Mouse (Mus musculus) heart, embryonic 15.5 days (tissue): Measurements from ENCODE around the gene 4833439L19Rik. TPM values are rescaled to one million over a fixed set of nuclear protein-coding genes. Genes with fewer than 3 reads are reported as not detected.

Source experiments
- ATAC-seq: fragments of 200-750 bp; cut with Nextera tagmentation; replicated peaks from 2 replicates; pipeline ENCODE4 v1.8.0; 2017; ENCODE audit warnings: low read depth, moderate TSS enrichment; ENCODE audit not compliant: insufficient number of reproducible peaks, insufficient read depth, low FRiP score
- H3K27ac ChIP-seq: fragments of 300-500 bp; sonication (generic); 2 replicates; pipeline ENCODE4 v1.5.1; 2015; ENCODE audit warnings: mild to moderate bottlenecking, inconsistent platforms
- H3K27me3 ChIP-seq: fragments of 300-500 bp; sonication (generic); 2 replicates; pipeline ENCODE4 v1.6.1; 2015; ENCODE audit warnings: inconsistent platforms
- H3K36me3 ChIP-seq: fragments of 300-500 bp; sonication (generic); 2 replicates; pipeline ENCODE4 v1.6.1; 2015; ENCODE audit warnings: mild to moderate bottlenecking, inconsistent platforms
- H3K4me1 ChIP-seq: fragments of 300-500 bp; sonication (generic); replicated peaks from 2 replicates; pipeline ENCODE4 v1.6.1; 2015; ENCODE audit warnings: inconsistent platforms
- H3K4me2 ChIP-seq: fragments of 300-500 bp; sonication (generic); 2 replicates; pipeline ENCODE4 v1.6.1; 2015; ENCODE audit warnings: inconsistent platforms, mild to moderate bottlenecking, moderate library complexity
- H3K4me3 ChIP-seq: fragments of 300-500 bp; sonication (generic); 2 replicates; pipeline ENCODE4 v1.5.1; 2015; ENCODE audit warnings: mild to moderate bottlenecking, inconsistent platforms
- H3K9ac ChIP-seq: fragments of 300-500 bp; sonication (generic); 2 replicates; pipeline ENCODE4 v1.6.1; 2015; ENCODE audit warnings: mild to moderate bottlenecking, inconsistent platforms
- H3K9me3 ChIP-seq: fragments of 300-500 bp; sonication (generic); replicated peaks from 2 replicates; pipeline ENCODE4 v1.6.1; 2016; ENCODE audit warnings: inconsistent platforms
- WGBS: fragments of 180-500 bp; shearing (Covaris S2); methylation state at CpG from one replicate; pipeline ENCODE4 v1.1.7; 2015; ENCODE audit warnings: mixed read lengths; 5-methylcytosine and 5-hydroxymethylcytosine counted together
- polyA plus RNA-seq: library from polyadenylated mRNA; unstranded; fragments of >200 nt; fragmentation: Nextera tagmentation; extraction: Ambion mirVana; gene quantifications from 2 replicates; pipeline ENCODE4 v1.2.1, GENCODE M21; 2015

The 4833439L19Rik gene
- polyA plus RNA-seq, 1 experiment from 2014 or later = 111 TPM

GRCm38 (mm10) chr13:54602639-54603111, 37.4 kb upstream of the 4833439L19Rik start:
- Histone ChIP-seq H3K9ac (no peak overlapping the region), H3K27ac (no peak overlapping the region), H3K4me3 (no peak overlapping the region), H3K36me3 (peaks cover 11% of the 10 kb centered on the region; the same call in 1 of the 2 replicates), H3K4me2 (no peak overlapping the region), H3K9me3 (no peaks in the 10 kb centered on the region), H3K27me3 (no peaks in the 10 kb centered on the region), H3K4me1 (peaks cover 6% of the 10 kb centered on the region)
- ATAC-seq = no peak
- 49% methylated on average over 3 of the region's 3 CpGs for WGBS

- no peak overlapping the region for H3K27ac ChIP-seq
- H3K4me1 ChIP-seq = peaks cover 34% of the 10 kb centered on the region
- no peaks in the 10 kb centered on the region for H3K9me3 ChIP-seq
- H3K36me3 ChIP-seq = peaks cover 6% of the 10 kb centered on the region; the same call in 1 of the 2 replicates
- H3K9ac ChIP-seq = no peak overlapping the region
- H3K27me3 ChIP-seq = no peaks in the 10 kb centered on the region
- ATAC-seq = no peak
- 88% methylated on average over 12 of the region's 12 CpGs for WGBS
- no peak overlapping the region for H3K4me3 ChIP-seq
- no peak overlapping the region for H3K4me2 ChIP-seq
Measured at GRCm38 (mm10) chr13:54598622-54599143, 33.4 kb upstream of the 4833439L19Rik start.

GRCm38 (mm10) chr13:54596870-54597269, 31.6 kb upstream of the 4833439L19Rik start:
- Histone ChIP-seq H3K9ac (peak overlapping the region; percentile 26; the same call in 1 of the 2 replicates), H3K4me2 (peak overlapping the region; percentile 42), H3K9me3 (no peaks in the 10 kb centered on the region), H3K27me3 (no peaks in the 10 kb centered on the region), H3K36me3 (peaks cover 6% of the 10 kb centered on the region; the same call in 1 of the 2 replicates), H3K4me3 (no peak overlapping the region), H3K27ac (peak overlapping the region; percentile 81), H3K4me1 (peaks cover 35% of the 10 kb centered on the region)
- WGBS = 40% methylated on average over 5 of the region's 5 CpGs
- ATAC-seq = peak; percentile 36; the same call in 1 of the 2 replicates

GRCm38 (mm10) chr13:54596107-54596690, 31.0 kb upstream of the 4833439L19Rik start:
- H3K36me3 ChIP-seq = peaks cover 6% of the 10 kb centered on the region; the same call in 1 of the 2 replicates
- ATAC-seq = peak; percentile 57
- no peaks in the 10 kb centered on the region for H3K27me3 ChIP-seq
- no peak overlapping the region for H3K4me3 ChIP-seq
- peak overlapping the region; percentile 42 for H3K4me2 ChIP-seq
- peak overlapping the region; percentile 81 for H3K27ac ChIP-seq
- WGBS = 34% methylated on average over 8 of the region's 8 CpGs
- H3K4me1 ChIP-seq = peaks cover 42% of the 10 kb centered on the region
- H3K9ac ChIP-seq = peak overlapping the region; percentile 26; the same call in 1 of the 2 replicates
- no peaks in the 10 kb centered on the region for H3K9me3 ChIP-seq

GRCm38 (mm10) chr13:54593617-54594016, 28.4 kb upstream of the 4833439L19Rik start:
- 0 out of 2 replicates have a peak, but pooled peaks cover under 1% of the 10 kb centered on the region for H3K36me3 ChIP-seq
- H3K9me3 ChIP-seq = no peaks in the 10 kb centered on the region
- no peak overlapping the region for H3K27ac ChIP-seq
- H3K4me1 ChIP-seq = peaks cover 52% of the 10 kb centered on the region
- 86% methylated on average over 11 of the region's 11 CpGs for WGBS
- ATAC-seq = no peak
- H3K4me3 ChIP-seq = no peak overlapping the region
- no peak overlapping the region for H3K9ac ChIP-seq
- no peak overlapping the region for H3K4me2 ChIP-seq
- H3K27me3 ChIP-seq = no peaks in the 10 kb centered on the region

GRCm38 (mm10) chr13:54591776-54592356, 26.6 kb upstream of the 4833439L19Rik start:
- Histone ChIP-seq H3K9me3 (no peaks in the 10 kb centered on the region), H3K27me3 (no peaks in the 10 kb centered on the region), H3K4me2 (peak overlapping the region; percentile 71; the same call in 1 of the 2 replicates), H3K9ac (peak overlapping the region; percentile 80; the same call in 1 of the 2 replicates), H3K36me3 (peaks cover 15% of the 10 kb centered on the region), H3K27ac (no peak overlapping the region), H3K4me3 (peak overlapping the region; percentile 77; the same call in 1 of the 2 replicates), H3K4me1 (peaks cover 40% of the 10 kb centered on the region)
- WGBS = 86% methylated on average over 8 of the region's 8 CpGs
- no peak for ATAC-seq

- H3K27me3 ChIP-seq = no peaks in the 10 kb centered on the region
Measured at GRCm38 (mm10) chr13:54589996-54590951, 25.0 kb upstream of the 4833439L19Rik start, which contains the start of the genes Nop16 and Higd2a. Nop16 (minus strand) TSS chr13:54590090. Higd2a (plus strand) TSS chr13:54590207.

GRCm38 (mm10) chr13:54589414-54589995, 24.3 kb upstream of the 4833439L19Rik start:
- peaks cover 21% of the 10 kb centered on the region for H3K4me1 ChIP-seq
- H3K4me3 ChIP-seq = peak overlapping the region; percentile 77
- peak overlapping the region; percentile 79 for H3K9ac ChIP-seq
- ATAC-seq = no peak
- 1% methylated on average over 24 of the region's 24 CpGs for WGBS
- no peaks in the 10 kb centered on the region for H3K9me3 ChIP-seq
- peak overlapping the region; percentile 71 for H3K4me2 ChIP-seq
- H3K27me3 ChIP-seq = no peaks in the 10 kb centered on the region
- H3K27ac ChIP-seq = peak overlapping the region; percentile 90
- peaks cover 29% of the 10 kb centered on the region for H3K36me3 ChIP-seq

More at GRCm38 (mm10) chr13:54589996-54590951, 25.0 kb upstream of the 4833439L19Rik start, which contains the start of the genes Nop16 and Higd2a:
- peak within 1 kb of the TSS; percentile 90 for H3K27ac ChIP-seq
- peak; percentile 97 for ATAC-seq
- peak within 1 kb of the TSS; percentile 71 for H3K4me2 ChIP-seq
- under 1% methylated on average over 51 of the region's 51 CpGs for WGBS
- peak within 1 kb of the TSS; percentile 77 for H3K4me3 ChIP-seq
- H3K9ac ChIP-seq = peak within 1 kb of the TSS; percentile 80
- no peaks in the 10 kb centered on the region for H3K9me3 ChIP-seq
- peaks cover 21% of the 10 kb centered on the region for H3K36me3 ChIP-seq
- H3K4me1 ChIP-seq = peaks cover 24% of the 10 kb centered on the region

GRCm38 (mm10) chr13:54585831-54586230, 20.6 kb upstream of the 4833439L19Rik start:
- peaks cover 56% of the 10 kb centered on the region for H3K36me3 ChIP-seq
- no peaks in the 10 kb centered on the region for H3K27me3 ChIP-seq
- no peak overlapping the region for H3K27ac ChIP-seq
- ATAC-seq = no peak
- H3K9ac ChIP-seq = no peak overlapping the region
- no peak overlapping the region for H3K4me3 ChIP-seq
- H3K4me2 ChIP-seq = no peak overlapping the region
- WGBS = 78% methylated on average over 11 of the region's 11 CpGs
- no peaks in the 10 kb centered on the region for H3K9me3 ChIP-seq
- H3K4me1 ChIP-seq = peaks cover 8% of the 10 kb centered on the region

- Histone ChIP-seq H3K36me3 (peaks cover 70% of the 10 kb centered on the region), H3K27ac (no peak overlapping the region), H3K4me2 (no peak overlapping the region), H3K4me1 (no peaks in the 10 kb centered on the region), H3K9ac (no peak overlapping the region), H3K9me3 (no peaks in the 10 kb centered on the region), H3K4me3 (no peak overlapping the region), H3K27me3 (no peaks in the 10 kb centered on the region)
- no peak for ATAC-seq
- WGBS = 82% methylated on average over 5 of the region's 5 CpGs
Measured at GRCm38 (mm10) chr13:54582860-54583259, 17.6 kb upstream of the 4833439L19Rik start.
